Mouse (Mus musculus): ENCODE data around the gene Mark1.

The Mark1 gene

DNA sequence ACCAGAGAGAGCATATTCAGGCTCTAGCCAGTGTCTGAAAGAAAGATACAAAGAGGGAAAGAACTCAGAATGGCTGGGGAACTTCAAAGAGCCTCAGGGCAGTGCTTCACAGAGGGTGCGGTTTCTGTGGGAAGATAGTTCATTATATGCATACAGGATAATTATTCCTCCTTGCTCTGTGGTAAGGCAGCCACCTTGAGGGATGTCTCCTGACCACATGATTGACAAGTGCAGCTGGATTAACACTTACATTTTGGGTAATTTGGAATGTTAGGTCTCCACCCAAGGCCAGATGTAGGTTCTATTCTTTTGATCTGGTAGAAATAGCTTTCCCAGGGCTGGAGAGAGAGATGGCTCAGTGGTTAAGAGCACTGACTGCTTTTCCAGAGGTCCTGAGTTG lies 113.2 kb downstream of the Mark1 start:
- DNase-seq (ENCODE audit: low read depth): no peak

DNA sequence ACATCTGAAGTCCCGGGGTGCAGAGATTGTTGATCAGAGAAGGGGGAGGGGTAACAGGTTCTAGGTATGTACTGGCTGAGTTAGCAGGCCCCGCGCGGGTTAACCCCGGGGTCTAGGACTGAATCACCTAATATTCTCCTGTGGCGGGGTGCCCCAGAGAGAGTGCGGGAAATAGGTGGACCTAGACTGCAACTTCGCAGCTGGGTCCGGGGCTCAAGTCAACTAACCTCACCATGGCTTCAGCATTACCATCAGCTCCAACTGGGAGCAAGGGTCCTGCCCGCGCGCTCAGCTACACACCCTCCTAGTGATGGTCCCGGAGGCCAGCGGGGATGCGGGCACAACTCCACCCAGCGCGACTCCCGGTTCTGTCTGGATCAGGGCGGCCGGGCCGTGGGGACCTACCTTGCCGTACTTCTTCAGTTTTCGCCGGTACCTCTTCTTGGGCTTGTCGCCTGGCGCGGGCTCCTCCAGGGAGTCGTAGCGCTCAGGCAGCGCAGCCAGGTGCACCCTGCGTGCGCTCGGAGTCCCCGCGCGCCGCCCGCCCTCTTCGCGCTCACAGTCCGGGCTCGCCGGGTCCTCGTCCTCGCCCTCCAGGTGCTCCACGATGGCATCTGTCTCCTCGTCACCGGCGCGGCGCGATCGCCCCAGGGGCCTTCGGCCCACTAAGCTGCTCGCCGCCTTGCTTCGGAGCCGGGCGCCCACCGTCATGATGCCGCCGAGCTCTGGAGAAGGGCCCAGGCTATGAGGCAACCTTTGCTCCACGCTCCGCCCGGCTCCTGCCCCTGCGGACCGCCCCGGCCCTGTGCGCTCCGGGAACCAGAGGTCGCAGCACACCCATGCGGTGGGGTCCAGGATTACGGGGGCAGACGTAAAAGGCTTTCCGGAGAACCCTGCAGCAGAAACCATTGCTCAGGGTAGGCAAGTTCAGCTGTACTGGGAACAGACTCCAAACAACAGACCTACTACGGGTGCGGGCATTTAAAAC lies 116.8 kb downstream of the Mark1 start, which contains the start of gene C130074G19Rik:
Gene C130074G19Rik, minus strand, starts transcription at position 938 of the 988 bp plus-strand sequence.
- peak; percentile 20 for DNase-seq (ENCODE audit: low read depth)

DNA sequence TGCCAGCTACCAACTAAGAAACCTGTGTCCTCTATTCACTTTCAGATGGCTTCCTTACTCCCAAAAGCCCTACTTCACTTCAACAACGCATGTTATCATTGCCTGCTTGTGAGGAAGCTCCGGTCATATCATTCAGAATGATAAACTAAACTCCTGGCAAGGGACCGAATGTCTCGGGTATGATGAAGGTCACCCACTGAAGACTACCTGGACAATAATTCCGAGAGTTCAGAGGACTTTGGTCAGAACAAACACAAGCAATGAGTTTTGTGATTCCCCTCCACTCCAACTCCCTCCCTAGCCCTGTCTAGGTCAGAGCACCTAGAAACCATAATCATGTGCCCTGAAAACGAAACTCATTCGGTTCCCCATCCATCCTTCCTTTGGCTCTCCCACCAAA lies 117.5 kb downstream of the Mark1 start:
- DNase-seq (ENCODE audit: low read depth): no peak

DNA sequence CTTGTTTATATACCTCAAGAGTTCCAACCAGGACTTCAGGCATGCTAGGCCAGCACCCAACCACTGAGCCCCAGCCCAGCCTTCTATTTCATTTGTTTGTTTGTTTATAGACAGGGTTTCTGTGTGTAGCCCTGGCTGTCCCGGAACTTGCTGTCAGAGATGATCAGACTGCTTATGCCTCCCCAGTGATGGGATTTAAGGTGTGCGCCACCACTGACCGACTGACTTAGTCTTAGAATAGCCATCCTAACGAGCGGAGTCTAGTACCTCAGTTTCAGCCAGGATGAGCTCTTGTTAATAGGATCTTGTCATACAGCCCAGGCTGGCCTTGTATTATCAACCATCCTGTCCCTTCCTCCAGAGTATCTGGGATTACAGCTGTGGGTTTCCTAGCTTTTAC lies 118.2 kb downstream of the Mark1 start:
- no peak for DNase-seq (ENCODE audit: low read depth)

DNA sequence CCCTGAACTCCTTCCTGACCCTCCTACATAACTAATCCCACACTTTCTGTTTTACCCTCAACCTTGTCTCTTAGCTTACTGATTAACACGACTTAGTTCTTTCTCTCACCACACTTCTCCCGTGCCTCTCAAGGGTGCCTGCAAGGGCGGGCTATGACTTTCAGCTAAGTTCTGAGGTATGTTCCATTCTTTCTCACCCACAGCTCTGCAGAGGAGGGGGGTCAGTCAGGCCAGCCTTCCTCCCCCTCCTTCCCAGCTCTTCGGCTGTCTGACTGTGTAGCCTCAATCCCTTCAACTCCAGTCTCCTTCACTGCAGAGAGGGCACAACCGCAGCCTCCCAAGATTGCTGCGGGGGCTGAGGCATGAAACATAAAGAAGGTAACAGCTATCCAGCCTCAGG lies 120.5 kb downstream of the Mark1 start:
- DNase-seq (ENCODE audit: low read depth): no peak

DNA sequence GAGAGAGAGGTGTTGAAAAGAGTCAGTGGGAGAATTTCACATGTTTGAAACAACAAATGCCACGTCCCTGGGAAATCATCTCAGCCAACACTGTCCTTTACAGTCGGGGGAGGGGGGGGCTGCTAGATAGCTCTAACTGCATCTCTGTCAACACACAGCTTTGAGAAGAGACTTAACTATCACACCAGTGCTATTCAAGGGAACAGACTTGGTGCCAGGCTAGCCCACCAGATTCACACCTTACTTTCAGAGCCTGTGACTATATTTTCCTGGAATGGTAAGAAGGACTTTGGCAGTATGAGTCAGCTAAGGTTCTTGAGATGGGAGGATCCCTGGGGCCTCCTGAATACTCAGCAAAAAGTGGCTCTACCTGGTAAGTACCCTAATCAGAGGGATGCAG lies 122.1 kb downstream of the Mark1 start:
- DNase-seq (ENCODE audit: low read depth): no peak

DNA sequence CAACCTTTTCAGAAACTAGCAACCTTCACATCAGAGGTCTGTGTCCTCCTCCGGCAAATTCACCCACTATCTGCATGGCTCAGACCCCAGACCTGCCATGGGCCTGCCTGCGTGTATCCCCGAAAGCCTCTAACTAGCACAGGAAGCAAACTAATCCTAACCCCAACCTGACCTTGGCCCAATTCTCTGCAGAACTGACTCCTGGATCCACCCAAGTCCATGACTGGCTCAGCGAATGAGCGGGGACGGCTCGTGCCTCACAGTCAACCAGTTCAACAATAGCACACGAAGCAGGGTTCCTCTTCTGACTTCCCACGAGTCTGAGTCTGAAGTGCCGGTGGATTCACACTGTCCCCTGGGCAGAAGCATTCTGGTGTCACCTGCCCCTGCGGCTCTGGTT lies 125.5 kb downstream of the Mark1 start:
- no peak for DNase-seq (ENCODE audit: low read depth)

DNA sequence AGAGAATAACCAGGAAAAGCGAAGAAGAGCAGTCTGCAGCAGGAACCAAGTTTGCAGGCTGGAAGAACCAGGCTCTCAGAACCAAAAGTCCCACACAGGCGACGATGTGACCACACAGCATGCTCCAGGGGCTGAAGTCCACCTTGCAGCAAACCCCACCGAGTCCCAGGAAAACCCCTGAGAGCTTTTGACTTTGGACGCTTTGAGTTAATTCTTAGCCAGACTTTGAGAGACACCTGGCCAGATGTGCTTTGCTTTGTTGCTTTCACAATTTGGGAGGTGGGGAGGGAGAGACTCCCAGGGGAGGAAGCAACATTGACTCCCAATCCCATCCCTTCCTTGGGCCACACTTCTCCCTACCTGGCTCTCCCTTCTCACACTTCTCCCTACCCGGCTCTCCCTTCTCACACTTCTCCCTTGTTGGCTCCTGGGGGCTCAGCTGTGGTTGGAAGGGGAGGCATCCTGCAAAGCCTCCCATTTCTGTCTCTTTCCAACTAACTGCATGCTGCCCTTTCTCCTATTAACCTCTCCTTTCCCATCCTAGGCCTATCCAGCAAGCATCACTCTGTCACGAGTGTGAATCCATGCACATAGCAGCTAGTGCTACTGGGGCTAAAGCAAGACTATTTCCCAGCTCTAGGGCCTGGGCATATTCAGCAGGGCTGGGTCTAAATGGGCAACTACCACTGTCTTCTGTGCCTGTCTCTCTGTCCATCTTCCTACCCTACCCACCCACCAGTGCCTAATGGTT lies 127.1 kb downstream of the Mark1 start:
- no peak for DNase-seq (ENCODE audit: low read depth)

DNA sequence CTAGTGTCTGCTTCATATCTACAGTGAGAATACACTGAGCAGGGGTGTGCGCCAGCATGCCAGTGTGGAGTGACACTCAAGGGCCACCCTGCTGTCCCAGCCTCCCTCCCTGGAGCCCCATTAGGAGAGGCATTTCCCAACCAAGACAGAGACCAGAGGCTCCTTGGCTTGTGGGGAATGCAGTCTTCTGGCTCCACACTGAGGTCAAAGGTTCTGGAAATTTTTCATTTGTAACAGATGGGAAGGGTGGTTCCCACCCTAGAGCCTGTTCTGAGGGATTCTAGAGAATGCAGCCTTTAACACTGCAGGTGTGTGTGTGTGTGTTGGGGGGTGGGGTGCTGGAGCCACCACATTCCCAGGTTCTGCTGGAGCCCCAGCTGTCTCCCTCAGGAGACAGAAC lies 127.9 kb downstream of the Mark1 start:
- no peak for DNase-seq (ENCODE audit: low read depth)

DNA sequence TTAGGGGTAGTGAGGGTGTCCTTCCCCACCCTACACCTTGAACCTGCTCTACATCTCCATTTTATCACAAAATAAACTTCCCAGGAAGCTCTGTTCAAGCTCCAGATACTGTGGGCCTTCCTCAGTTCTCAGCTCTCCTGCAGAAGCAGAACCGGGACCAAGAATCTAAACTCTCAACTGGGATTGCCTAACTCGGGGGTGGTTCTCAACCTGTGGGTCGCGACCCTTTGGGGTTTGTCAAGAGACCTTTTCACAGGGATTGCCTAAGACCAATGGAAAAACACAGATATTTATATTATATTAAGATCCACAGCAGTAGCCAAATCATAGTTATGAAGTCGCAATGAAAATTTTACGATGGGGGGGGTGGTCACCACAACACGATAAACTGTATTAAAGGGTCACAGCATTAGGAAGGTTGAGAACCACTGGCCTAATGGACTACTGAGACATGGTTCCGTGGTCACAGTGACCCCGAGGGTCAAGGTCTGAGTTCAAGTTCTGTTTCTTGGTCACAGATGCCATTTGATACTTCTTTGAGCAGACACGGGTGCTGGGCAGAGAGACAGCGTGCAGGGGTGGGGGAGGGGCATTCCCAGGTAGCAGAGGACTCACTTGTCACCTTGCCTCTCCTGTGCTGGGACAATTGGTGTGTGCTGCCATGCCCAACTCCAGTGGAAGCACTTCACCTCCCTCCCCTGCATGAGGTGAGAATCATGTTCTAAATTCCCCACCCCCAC lies 128.6 kb downstream of the Mark1 start:
- no peak for DNase-seq (ENCODE audit: low read depth)

DNA sequence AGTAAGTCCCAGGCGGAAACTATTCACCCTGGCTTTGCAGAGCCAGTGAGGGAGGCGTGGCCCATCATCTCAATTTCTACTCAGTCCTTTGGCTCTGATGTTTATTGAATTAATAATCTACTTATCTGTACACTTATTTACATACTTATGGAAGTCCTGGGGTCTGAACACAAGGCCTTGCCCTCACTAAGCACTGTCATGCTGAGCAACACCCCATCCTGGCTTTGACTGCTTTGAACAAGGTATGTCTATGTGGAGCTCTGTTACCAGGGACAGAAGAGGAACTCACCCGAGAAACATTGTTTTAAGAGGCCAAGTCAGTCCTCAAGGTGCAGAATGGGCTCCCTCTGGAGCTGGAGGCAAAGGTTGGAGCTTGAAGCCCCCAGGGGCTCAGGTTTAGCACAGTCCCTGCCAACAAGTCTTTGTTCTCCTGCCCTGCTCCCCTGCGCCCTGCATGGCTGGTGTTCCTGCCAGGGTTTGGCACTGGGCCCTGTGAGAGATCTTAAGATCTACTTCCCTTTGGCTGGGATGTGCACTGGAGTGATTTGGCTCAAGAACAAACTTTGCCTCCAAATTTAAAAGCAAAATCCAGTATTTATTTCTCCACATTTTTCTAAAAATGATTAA lies 129.3 kb downstream of the Mark1 start:
- no peak for DNase-seq (ENCODE audit: low read depth)

DNA sequence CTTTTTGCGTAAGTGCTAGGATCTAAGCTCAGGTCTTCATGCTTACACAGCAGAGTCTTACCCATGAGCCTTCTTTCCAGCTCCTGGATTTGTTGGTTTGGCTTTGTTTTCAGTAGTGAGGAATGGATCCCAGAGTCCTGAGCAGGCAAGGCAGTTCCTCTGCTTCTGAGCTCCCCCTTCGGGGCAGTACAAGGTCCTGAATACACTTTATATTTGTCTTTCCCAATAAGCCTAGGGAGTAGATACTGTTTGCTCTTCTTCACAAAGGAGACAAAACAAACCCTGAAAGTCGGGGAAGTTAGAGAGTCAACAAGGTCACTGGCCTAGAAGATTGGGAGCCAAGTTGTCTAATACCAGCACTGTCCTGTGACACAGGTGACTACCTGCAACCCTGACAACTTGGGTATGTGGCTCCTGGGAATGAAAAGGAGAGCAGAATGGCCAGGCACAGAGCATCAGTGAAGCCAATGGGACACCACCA lies 131.7 kb downstream of the Mark1 start:
- no peak for DNase-seq (ENCODE audit: low read depth)

DNA sequence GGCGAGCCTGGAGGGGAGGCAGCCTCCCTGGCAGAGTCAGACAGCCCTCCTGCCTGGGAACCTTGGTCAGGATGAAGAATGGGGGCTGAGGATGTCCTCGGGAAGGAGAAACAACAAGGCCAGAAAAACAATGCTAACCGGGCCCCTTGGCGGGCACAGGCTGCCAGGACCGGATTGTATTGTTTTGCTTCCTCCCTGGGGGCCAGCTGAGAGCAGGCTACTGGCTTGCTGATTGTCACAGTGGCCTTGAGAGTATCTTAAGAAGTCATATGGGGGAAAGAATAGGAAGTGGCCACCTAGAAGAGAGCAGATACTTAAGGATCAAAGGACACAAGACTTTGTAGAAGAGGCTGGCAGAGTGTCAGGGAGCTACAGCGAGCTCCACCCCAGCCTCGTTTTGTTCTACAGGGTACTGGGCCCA lies 135.0 kb downstream of the Mark1 start:
- no peak for DNase-seq (ENCODE audit: low read depth)

DNA sequence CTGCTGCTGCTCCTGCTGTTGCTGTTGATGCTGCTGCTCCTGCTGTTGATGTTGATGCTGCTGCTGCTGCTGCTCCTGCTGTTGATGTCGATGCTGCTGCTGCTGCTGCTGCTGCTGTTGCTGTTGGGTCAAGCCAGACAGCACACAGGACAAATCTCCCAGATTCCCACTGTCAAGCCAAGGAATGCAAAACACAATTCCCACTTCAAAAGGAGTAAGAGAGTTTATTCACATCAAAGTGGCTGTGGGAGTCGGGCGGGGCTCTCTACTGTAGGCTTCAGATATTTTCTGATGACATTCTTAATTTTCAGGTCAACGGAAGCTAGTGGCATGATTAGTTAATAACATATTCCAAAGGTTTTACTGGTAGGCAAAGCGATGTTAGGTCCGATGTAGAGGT lies 136.7 kb downstream of the Mark1 start:
- no peak for DNase-seq (ENCODE audit: low read depth)

DNA sequence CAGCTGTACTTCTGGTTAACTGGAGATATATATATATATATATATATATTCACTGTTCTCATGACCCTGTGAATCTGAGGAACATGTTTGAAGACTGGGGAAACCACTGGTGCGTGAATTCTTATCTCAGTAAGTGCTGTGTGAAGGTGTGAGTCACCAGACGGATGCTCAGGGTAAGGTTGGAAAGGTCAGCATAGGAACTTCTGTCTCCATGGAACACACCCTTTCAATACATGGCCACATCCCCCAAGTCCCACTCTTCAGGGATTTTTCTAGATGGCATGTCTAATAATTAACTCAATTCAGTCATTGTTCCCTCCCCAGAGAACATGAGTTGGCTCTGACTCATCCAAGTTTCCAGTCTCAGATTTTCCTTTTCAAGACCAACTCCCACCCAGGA lies 137.8 kb downstream of the Mark1 start:
- DNase-seq (ENCODE audit: low read depth): no peak

DNA sequence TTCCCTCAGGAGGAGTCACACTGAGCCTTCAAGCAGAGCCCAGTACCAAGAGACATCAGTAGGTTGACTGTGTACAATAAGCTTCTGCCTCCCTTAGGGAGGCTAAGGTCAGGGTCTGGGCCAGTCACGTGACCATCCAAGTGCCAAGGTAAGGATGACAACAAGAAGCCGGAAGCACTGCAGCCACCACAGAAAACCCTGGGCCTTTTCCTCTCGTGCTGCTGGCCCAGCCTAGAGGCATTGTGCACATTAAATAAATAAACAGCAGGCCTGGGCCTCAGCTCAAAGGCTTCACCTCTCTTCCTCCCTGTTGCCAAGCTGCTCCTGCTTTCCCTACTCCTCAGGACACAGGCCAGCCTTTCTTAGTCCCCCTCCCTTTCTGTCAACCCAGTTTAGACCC lies 139.1 kb downstream of the Mark1 start:
- DNase-seq (ENCODE audit: low read depth): no peak

DNA sequence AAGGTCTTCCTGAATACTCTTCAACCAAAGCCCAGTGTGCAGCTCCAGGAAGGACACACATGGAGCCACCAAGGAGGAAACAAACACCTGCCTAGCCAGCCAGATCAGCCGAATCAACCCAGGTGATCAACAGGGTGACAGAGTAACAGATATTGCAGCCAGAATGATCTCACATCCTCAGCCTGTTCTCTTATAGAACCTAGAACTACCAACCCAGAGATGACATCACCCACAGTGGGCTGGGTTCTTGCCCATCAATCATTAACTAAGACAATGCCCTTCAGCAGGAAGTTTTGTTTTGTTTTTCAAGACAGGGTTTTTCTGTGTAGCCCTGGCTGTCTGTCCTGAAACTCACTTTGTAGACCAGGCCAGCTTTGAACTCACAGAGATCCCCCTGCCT lies 141.1 kb downstream of the Mark1 start:
- no peak for DNase-seq (ENCODE audit: low read depth)

DNA sequence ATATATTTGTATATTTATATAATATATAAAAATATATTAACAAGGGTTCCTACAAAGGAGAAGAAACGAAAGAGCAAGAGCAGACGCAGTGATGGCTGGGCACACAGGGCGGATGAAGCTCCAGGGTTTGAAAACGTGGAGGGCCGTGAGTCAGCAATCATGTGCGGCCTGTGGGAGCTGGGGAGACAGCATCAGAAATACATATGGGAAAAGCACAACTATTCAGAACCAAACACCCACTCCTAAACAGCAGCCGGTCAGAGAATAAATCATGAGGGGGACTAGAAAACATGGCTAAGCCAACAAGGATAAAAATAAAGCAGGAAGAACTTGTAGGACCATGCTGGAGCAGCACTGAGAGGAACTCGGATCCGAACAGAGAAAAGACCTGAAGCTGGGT lies 142.2 kb downstream of the Mark1 start:
- DNase-seq (ENCODE audit: low read depth): no peak

DNA sequence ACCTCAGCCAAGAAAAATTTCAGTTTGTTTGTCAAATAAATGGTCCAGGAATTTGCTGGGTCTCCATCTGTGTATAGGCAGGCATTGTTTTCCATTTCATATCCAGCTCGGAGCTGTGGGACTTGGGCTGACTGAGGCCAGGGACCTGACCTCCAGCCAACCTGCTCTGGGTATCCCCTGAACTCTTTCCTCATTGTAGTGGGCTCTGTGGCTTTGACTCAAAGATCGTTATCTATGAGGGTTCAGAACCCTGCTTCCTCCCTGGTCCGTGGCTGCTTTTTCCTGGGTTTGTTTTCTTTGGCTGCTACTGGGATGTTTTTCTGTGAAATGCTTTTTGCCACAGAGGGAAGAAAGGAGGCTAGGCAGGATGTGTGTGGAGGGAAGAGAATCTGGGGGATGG lies 145.4 kb downstream of the Mark1 start:
- no peak for DNase-seq (ENCODE audit: low read depth)

DNA sequence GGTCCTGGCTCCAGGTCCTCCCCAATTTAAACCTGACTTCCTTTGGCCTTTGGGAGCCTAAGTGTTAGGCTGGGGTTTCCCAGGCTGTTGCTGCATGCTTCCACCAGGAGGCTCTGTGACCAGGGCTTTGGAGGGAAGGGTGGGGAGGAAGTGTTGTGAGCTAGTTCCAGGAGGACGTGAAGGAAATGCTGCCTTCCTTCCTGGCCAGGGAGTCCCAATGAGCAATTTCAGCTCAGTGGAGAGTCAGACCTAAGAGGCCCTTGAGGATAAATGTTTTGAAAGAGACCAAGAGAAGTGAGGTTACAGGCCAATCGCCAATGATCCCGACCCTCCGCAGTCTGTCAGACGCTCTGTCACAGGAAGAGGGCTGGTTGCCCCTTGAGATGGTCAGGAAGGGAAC lies 146.0 kb downstream of the Mark1 start:
- peak; percentile 25 for DNase-seq (ENCODE audit: low read depth)

DNA sequence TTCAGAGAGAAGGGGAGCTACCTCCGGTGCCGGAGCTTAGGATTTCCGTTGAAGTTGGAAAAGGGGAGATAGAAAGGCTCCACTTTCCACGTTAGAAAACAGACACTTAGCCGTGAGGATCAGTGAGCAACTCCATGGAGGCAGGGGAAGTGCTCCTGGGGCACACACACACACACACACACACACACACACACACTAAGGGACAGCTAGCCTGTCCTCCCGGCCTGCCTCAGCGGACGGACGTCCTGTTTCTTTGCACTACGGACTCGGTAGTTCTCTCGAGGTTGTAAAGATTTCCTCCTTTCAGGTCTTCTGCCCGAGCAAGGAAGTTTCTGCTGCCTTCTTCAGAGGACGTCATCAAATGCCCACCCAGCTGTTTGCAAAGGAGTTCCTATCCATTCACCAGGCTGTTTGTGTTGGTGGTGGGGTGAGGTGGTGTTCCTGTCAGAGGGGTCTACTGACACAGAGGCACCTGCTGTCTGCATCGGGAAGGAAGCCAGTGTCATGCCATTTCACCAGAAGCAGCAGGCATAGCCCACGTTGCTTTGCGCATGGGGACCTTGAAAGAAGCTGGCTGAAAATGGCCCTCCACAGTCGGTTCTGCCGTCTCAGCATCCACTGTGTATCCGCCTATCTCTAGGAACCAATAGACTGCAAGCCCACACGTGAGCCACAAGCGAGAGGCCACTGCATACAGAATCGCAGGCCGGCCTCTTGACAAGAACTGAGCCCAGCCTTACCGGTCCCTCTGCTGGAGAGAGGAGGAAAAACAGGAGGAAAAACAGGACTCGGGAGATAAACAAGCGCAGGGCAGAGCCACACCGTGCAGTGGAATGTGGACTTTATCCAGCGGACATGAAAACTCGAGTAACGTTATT lies 147.4 kb downstream of the Mark1 start:
- DNase-seq (ENCODE audit: low read depth): peak; percentile 56
